Mouse (Mus musculus) c-Kit-positive CD71-positive TER-119-positive erythroid progenitor cells, embryonic 14.5 days (primary cell): ENCODE data around the gene Pla2g6.

ENCODE experiments used
- DNase-seq: peaks from one replicate; pipeline ENCODE4 v3.0.0-alpha.2; 2013; ENCODE audit warnings: low spot score

Pla2g6 gene

GRCm38 (mm10) chr15:79238036-79238435, 90.2 kb downstream of the Pla2g6 start:
- DNase-seq = no peak
